Mouse (Mus musculus): ENCODE data around the gene Ppp2r2c.
"Not testable (repeated sequence)": the region's sequence is repeated elsewhere in the genome, so short reads cannot be mapped to it uniquely, and the experiment has no call there.

Gene Ppp2r2c

DNA sequence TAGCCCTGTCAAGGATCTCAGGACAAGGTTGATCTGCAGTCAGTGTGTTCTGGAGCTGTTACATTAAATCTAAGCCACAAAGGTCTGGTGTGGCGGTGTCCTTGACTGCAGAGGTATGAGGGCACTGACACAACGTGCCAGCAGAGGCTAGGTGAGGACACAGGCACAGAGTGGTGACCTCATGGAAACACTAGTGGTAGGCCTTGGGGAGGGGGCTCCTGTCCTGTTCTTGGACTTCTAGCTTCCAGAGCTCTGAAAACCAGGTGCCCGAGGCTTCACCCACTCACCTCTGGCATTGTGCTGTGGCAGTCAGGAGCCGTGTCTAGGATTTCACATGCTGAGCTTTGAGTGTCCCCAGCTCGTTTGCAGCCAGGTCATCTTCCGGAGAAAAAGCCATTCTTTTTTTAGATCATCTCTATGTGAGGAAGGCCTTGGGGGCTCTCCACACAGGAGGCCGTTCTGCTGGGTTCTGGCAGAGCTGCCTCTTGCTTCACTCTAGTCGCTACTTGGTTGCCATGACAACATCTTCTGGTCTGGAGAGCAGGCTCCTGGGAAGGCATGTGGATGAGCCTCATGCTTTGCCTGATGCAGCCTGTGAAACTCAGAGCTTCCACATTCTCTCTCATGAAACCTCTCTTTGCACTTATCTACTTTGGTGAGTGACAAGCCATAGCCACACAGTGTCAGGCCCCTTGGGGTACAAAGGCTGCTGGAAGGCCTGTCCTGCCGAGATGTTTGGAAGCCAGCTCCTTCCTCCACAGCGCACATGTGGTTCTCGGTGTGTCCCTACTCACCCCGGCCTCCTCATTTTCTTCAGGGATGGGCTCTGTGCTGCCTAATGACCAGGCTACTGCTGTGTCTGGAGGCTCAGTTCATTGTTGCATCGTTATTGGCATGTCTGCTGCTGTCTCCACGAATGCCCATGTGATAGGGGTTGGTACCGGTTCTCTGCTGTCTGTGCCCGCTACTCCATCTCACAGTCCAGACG, 67.5 kb downstream of the Ppp2r2c start:
- no peak for DNase-seq (ENCODE audit: low spot score)

DNA sequence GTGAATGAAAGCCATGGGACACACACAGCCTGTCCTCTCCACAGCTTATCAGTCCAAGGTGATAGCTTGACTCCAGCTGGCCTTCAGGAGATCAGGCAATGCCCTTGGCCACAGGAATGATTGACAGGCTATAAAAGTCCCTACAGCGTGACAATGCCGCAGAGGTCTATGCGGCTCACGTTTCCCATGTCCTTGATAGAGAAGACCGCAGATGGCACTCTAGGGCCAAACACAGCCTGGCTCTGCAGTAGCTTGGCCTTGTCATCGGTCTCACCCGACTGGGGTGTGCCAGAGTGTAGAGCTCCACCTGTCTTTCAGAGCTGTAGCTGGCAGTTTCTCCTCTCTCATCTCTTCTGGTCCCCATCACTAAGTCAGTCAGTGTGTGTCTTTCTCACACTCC, 68.2 kb downstream of the Ppp2r2c start:
- no peak for DNase-seq (ENCODE audit: low spot score)

DNA sequence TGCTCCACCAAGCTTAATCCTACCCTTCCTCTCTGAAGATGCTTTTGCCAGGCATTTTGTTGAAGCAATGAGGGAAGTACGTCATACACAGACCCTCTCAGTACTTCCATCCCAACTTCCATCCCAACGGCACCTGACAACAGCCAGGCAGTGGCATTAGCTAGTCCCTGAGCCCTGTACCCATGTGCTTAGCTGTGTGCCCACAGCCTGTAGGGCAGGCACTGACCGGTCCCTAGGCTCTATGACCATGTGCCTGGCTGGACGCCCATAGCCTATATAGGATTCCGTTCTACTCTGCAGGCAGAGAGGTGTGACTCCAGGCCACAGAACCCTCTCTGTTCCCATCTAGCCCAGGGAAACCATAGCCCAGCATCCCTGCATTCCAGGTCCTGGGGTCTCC, 69.7 kb downstream of the Ppp2r2c start:
- no peak for DNase-seq (ENCODE audit: low spot score)

DNA sequence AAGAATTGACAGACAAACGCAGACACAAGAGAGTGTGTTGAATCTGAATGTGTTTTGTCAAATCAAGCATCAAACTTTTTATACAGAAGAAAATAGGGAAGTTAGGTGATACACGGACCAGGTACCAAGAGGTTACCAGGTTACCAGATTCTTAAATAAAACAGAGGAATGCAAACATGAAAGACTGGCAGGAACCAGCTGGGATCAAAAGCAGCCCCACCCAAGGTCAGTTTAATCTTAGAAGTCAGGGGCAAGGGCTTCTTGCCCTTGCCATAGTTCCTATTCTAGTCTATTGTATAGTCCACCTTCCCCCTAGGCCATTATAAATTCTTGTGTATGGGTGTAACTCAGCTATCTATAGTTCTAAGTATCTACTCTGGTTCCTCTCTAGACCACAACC, 70.7 kb downstream of the Ppp2r2c start:
- DNase-seq (ENCODE audit: low spot score), result not testable (repeated sequence)

DNA sequence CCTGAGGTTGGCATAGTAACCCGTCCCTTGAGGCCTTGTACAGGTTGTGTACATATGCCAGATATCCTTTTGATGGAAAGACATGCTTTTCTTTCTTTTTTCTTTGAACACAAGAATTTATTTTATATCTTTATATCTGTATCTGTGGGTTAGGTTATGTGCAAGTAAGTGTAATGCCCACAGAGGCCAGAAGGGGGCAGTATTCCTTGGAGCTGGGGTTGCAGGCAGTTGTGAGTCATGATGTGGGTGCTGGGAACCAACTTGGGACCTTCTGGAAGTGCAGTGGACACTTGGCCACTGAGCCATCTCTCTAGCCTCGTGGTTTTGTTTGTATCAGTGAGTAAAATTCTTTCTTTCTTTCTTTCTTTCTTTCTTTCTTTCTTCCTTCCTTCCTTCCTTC, 74.1 kb downstream of the Ppp2r2c start:
- no peak for DNase-seq (ENCODE audit: low spot score)

DNA sequence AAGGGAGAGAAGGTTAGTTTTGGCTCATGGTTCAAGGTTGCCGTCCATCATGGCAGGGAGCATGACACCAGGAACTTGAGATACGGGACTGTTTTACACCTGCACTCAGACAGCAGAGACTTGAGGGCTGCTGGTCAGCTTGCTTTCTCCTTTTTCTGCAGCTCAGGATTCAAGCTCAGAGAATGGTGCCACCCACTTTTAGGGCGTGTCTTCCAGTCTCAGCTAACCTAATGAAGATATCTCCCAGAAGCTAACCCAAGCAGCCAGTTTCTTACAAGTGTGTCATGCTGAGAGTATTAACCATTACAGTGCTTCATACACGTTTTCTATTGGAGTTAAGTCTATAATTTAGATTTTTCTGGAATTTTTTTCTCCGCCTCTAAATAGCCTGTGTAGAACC, 76.2 kb downstream of the Ppp2r2c start:
- DNase-seq (ENCODE audit: low spot score), result no peak

DNA sequence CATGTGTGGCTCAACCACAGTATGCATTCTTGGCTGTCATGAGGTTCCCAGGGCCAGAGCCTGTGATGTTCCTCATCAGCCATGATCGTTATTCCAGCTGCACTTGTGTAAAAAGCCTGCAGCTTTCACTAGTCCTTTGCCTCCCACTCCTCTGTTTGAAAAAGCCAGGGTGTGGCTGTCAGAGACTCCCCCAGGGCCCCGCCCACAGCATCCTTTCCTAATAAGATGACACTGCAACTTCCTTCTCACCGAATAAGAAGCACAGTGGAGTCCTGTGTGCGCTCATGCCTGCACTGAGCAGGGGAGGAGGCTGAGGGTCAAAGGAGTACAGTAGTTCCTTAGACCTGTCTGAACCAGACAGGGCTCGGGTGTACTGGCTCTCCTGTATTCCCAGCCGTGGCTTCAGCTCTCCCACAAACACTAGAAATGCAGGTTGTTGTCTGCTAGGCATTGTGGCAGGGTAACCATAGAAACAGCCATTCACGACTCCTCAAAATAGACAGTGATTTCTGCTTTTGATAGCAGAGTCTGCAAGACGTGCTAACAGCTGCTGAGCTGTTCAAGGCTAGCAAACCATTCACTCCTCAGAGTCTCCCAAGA, 76.9 kb downstream of the Ppp2r2c start:
- no peak for DNase-seq (ENCODE audit: low spot score)

DNA sequence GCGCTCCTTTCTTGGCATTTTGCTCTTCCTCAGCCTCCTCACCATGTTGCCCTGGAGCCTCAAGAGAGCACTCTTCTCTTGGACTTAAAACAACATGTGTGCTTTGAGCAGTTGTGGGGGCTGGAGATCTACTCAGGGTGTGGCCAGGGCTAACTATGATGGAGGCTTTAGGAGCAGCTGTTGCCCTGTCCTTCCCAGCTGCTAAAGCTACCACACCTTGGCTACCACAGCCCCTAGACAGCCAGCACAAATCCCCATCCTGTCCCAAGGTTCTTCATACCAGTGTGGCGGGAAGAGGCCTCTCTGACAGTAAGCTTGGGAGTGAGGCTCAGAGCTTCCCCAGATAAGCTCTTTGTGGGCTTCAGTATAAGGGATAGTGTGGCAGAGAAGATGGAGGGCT, 77.4 kb downstream of the Ppp2r2c start:
- DNase-seq (ENCODE audit: low spot score), result no peak

DNA sequence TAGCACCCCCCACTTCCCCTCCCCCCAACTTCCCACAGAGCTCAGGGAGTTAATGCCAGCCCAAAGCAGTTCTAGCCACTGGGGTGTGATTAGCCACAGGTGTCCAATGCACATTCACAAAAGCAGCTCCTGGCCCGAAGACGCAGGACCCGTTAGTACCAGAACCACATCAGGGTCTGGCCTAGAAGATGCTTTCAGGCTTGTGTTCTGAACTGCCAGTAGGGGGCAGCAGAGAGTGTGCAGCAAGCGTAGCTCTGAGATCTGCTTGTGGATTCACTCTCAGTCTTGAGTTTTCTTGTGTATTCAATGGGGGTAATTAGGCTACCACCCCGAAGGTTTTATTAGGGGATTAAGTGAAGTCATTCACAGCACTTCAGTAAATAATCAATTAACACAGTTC, 78.1 kb downstream of the Ppp2r2c start:
- peak; percentile 64 for DNase-seq (ENCODE audit: low spot score)

DNA sequence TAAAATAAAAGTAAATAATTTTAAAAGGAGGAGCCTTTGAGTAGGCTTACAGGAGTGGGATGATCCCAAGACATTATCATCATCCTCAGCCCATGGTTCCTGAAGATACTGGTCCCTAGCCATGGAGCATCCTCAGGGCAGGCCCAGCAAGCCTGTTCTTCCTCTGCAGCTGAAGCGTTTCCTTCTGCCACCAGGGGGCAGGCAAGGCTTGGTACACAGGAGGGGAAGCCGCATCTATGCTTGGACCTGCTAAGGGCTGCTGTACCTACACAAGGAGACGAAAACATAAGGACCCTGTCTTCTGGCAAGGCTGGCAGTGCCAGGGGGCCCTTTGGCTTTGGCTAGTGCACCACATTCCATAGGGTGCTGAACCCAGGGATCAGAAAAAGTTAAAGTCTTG, 80.5 kb downstream of the Ppp2r2c start:
- peak; percentile 78 for DNase-seq (ENCODE audit: low spot score)

DNA sequence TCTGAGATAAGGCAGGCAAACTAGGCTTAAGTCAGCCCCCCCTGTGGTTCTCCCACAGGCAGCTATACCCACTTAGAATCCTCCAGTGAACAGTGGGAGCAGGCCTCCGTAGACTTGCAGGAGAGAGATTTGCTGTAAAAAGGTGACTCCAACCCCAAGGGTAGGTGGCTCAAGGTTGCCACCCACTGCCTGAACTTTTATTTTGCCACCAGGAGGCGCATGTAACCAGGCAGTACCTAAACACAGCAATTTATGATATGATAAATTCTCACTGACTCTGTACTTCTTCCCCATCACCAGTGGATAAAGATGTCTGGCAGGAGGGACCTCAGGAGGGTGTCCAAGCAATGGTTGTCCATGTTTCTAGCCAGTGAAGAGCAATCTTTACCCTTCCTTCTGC, 82.6 kb downstream of the Ppp2r2c start:
- DNase-seq (ENCODE audit: low spot score), result no peak

DNA sequence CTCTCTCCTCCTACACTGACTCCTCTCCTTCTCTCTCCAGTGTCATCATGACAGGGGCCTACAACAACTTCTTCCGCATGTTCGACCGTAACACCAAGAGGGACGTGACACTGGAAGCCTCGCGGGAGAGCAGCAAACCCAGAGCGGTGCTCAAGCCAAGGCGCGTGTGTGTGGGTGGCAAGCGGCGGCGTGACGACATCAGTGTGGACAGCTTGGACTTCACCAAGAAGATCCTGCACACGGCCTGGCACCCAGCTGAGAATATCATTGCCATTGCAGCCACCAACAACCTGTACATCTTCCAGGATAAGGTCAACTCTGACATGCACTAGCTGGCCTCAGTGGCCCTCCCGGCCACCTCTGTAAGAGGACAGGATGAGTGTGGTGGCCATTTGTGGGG, 84.0 kb downstream of the Ppp2r2c start:
- DNase-seq (ENCODE audit: low spot score), result no peak

DNA sequence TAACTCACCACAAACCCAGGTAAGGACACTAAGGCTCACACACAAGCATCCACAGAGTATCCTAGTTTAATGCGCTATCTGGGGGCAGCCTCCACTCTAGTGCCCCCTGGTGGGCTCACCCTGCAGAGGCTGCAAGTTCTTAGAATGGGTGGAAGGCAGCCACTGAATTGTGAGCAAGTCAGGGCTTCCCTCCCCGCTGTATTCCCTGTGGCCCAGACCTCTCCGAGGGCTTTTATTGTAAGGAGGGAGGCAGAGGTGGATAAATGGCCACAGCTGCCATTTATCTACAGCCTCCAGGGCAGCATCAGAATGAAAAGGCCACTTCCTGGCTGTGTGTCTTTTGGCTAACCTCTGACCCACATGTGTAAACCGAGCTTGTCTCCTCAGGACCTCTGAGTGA, 87.1 kb downstream of the Ppp2r2c start:
- DNase-seq (ENCODE audit: low spot score), result no peak

DNA sequence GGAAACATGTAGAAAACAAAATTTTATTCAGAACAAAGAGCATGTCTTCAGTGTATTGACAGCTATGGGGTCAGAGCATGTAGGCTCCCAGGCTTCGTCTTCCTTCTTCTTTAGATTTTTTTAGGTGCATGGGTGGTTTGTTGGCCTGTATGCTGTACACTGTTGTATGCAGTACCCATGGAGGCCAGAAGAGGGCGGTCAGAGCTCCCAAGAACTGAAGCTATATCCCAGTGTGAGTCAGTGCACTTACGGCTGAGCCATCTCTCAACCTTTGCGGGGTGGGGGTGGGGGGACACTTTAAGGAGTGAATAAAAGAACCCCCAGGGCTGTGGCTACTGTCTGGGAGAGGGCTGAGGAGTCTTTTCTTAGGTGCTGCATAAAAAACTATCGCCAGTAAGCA, 90.5 kb downstream of the Ppp2r2c start:
- peak; percentile 58 for DNase-seq (ENCODE audit: low spot score)

DNA sequence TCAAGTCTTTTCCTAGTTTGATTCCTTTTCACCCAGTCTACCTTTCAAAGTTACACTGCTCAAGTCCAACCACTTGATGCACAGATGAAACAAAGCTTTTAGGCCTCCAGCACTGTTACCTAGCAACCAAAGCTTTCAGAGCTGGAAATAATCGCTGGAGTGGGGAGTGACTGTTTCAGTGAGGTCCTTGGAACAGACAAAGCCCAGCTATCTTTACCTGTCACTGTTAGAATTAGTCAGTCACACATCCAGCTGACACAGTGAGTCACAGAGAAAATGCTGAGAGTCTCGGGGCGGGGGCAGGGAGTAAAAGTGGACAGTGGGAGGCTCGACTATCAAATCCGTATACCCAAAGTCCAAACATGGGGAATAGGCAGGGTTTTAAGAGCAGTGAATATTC, 92.2 kb downstream of the Ppp2r2c start:
- no peak for DNase-seq (ENCODE audit: low spot score)

DNA sequence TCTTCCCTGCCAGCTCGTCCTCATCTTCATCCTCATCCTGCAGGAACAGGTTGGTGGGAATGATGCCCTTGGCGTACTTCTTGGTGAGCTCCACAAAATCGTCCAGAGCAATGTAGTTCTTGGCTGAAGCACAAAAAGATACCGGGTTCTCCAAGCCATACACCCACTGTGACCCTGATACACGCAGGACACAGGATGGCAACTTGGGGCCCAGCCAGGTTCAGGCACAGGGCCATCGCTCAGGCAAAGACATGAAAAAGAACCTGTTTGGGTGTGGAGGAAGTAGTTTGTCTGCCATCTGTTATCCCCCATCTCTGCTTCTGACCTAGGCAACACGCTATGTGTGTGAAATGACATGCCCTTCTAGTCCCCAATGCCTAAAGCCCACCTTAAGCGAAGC, 103.3 kb downstream of the Ppp2r2c start:
- DNase-seq (ENCODE audit: low spot score), result no peak

DNA sequence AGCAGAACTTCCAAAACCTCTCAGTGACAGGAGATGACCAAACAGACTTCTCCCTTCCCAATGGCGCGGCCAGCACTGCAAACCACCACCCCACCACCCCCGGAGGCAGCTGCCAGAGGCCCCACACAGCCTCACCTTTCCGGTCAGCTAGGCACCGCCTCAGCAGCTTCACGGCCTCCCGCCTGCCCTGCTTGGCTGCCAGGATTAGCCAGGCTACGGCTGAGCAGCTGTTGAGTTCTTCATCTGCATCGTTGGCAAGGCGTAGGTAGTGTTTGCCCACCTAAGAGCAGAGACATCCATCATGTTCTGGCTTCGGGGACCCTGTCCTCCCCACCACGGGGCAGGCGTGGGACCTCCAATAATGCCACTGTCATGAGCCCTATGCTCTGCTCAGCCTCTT, 107.0 kb downstream of the Ppp2r2c start:
- DNase-seq (ENCODE audit: low spot score), result no peak

DNA sequence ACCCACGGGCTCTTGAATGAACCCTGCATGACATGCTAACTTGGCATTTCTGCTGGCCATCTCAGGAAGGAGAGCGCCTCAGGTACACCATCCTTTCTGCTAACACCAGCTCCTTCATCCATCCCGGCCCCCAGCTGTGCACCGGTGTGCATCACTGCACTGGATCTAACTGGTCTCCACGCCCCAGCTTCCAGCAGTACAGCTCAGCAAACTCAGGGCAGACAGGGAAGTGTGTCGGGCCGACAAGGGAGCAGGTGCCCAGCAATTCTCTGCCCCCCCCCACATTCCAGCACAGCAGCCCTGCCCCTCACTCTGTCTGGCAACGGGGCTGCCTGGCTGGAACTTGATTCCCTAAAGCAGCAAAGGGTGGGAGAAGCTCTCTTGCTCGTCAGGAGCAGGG, 109.5 kb downstream of the Ppp2r2c start:
- no peak for DNase-seq (ENCODE audit: low spot score)

DNA sequence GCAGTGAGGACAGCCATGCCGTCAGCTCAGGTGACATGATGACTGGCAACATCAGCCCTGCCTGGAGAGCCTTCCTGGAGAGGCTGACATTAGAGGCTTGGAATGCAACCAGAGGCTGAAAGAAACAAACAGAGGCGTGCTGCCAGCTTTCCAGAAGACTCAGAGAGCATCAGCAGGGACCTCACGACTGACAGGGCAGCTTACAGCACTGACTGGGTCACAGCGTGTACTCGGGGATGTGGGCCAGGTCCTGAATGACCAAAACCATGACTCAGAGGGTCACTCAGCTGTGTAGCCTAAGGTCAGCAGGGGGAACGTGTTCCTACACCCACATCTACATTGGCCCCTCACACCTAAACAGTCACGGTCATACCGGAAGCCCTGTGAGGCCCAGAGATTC, 110.7 kb downstream of the Ppp2r2c start:
- no peak for DNase-seq (ENCODE audit: low spot score)

DNA sequence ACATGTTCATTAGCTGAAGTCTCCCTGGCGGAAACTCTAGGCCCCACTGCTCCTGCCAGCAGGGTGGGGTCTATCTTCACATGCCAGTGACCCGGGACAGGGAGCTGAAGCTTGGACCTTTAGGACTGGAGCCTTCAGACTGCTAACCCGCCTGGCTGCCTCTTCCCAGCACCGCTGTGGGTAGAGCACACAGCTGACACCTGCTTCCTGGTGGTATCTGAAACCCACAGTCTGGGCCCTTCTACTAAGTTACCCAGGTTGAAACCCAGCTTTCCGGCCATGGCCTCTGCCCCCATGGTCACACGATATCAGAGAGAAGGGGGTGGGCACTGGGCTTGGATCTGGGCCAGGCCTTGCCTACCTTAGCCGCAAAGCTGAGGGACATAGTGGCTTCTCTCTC, 111.3 kb downstream of the Ppp2r2c start:
- DNase-seq (ENCODE audit: low spot score), result no peak

DNA sequence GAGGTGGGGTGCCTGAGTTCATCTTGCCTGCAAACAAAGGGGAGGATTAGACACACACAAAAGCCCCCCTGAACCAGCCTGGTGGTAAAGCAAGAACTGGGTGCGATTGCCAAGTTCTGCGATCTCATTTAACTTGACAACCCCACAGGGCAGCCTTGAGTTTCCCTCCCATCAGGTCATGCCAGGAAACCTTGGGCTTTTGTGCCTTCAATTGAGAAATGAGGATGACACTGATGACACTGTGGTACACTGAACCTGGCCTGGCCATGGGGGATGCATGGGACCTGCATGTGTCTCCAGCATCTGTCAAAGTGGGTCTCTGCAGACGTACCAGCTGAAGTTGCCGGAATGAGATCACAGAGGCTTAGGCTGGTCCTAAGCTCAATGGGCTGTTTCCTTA, 114.0 kb downstream of the Ppp2r2c start:
- no peak for DNase-seq (ENCODE audit: low spot score)

DNA sequence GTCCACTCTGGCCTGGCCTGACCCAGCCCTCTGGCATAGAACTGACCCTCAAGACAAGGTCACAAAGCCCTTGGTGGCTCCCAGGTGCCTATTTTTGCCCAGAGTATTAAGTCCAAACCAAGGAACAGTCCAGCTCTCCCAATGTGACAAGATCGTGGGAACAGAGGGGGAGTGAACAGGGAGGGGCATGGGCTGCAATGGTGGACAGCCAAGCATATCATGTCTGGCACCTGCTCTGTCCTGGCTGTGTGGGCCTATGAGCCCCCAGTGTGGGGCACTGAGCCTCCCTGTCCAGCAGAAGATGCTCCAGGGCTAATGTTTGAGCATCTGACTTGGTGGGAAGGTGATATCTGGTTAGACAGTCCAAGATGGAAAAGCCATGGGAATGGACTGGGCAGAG, 118.3 kb downstream of the Ppp2r2c start:
- no peak for DNase-seq (ENCODE audit: low spot score)

DNA sequence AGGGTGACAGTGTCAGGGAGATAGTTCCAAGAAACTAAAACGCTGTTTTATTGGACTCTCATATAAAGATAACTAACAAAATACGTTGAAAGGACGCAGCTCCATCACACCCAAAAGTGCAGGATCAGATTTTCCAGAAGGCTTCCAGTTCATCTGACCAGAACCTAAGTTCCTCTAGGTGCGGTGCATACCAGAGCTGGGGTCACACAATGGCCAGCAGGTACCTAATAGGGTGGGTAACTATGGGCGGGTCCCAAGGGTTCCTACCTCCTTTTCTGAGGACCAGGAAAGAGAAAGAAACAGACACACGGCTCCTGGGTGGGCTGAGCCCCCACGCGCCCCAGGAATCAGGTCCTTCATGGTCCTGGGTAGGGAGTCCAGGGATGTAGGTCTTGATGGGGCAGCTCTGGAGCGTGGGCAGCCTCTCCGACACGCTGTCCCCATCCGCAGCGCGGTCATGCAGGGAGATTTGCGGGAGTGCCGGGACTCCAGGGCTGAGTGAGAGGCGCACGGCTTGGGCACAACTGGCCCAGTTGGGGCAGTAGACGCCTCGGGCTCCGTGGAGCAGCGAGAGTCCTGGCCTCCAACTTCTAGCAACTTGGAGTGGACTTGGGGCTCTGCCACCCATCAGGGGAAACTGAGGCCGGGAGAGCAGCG, 119.9 kb downstream of the Ppp2r2c start:
- peak; percentile 13 for DNase-seq (ENCODE audit: low spot score)

All from urinary bladder, postnatal 25 days (tissue).